Mouse (Mus musculus) cerebral cortex, adult 2 months (tissue): ENCODE measurements around the gene Caskin1.

Source experiments
- WGBS: fragments of 180-500 bp; shearing (Covaris S2); methylation state at CpG from one replicate; pipeline ENCODE4 v1.1.7; 2018; 5-methylcytosine and 5-hydroxymethylcytosine counted together

The Caskin1 gene

GRCm38 (mm10) chr17:24470701-24471527 lies 17.5 kb upstream of the Caskin1 start:
- under 1% methylated on average over 68 of the region's 68 CpGs for WGBS

GRCm38 (mm10) chr17:24472512-24472911 lies 15.9 kb upstream of the Caskin1 start:
- 65% methylated on average over 4 of the region's 4 CpGs for WGBS

- WGBS = 62% methylated on average over 6 of the region's 6 CpGs
These were observed 14.7 kb upstream of the Caskin1 start, which contains the start of gene Bricd5 for GRCm38 (mm10) chr17:24473612-24474275. Gene Bricd5, plus strand, starts transcription at chr17:24473884.

GRCm38 (mm10) chr17:24474557-24474956 lies 13.8 kb upstream of the Caskin1 start:
- 56% methylated on average over 5 of the region's 5 CpGs for WGBS

- 90% methylated on average over 6 of the region's 6 CpGs for WGBS
These were observed 12.8 kb upstream of the Caskin1 start for GRCm38 (mm10) chr17:24475586-24475985.

GRCm38 (mm10) chr17:24476022-24476776 lies 12.2 kb upstream of the Caskin1 start:
- WGBS = 86% methylated on average over 10 of the region's 10 CpGs

GRCm38 (mm10) chr17:24477053-24477984 lies 11.1 kb upstream of the Caskin1 start:
- WGBS = 90% methylated on average over 20 of the region's 20 CpGs

- 39% methylated on average over 11 of the region's 11 CpGs for WGBS
These were observed 10.3 kb upstream of the Caskin1 start for GRCm38 (mm10) chr17:24477985-24478600.

- under 1% methylated on average over 48 of the region's 48 CpGs for WGBS
These were observed 9.6 kb upstream of the Caskin1 start, which contains the start of gene Mlst8 for GRCm38 (mm10) chr17:24478663-24479380. Gene Mlst8, minus strand, starts transcription at chr17:24479078.

- 17% methylated on average over 1 of the region's 1 CpGs for WGBS
These were observed 9.0 kb upstream of the Caskin1 start for GRCm38 (mm10) chr17:24479431-24479830.

- 44% methylated on average over 3 of the region's 3 CpGs for WGBS
These were observed 8.1 kb upstream of the Caskin1 start for GRCm38 (mm10) chr17:24480201-24480826.

- WGBS = 93% methylated on average over 20 of the region's 20 CpGs
These were observed 7.2 kb upstream of the Caskin1 start for GRCm38 (mm10) chr17:24481027-24481815.

GRCm38 (mm10) chr17:24483495-24483894 lies 4.9 kb upstream of the Caskin1 start:
- 95% methylated on average over 3 of the region's 3 CpGs for WGBS

GRCm38 (mm10) chr17:24485090-24485860 lies 3.1 kb upstream of the Caskin1 start:
- WGBS = 47% methylated on average over 11 of the region's 11 CpGs

- WGBS = under 1% methylated on average over 70 of the region's 81 CpGs
These were observed 362 bp downstream of the Caskin1 start for GRCm38 (mm10) chr17:24488662-24489264.

- WGBS = 21% methylated on average over 19 of the region's 19 CpGs
These were observed 1.0 kb downstream of the Caskin1 start for GRCm38 (mm10) chr17:24489265-24490030.

- 51% methylated on average over 4 of the region's 4 CpGs for WGBS
These were observed 2.0 kb downstream of the Caskin1 start for GRCm38 (mm10) chr17:24490399-24490798.
